Mouse (Mus musculus) cerebellum, adult 2 months (tissue): ENCODE results near the gene Rap2a.

Source experiments
- CTCF ChIP-seq: fragments of 200-500 bp; IDR thresholded peaks from 2 replicates; pipeline ENCODE4 v1.5.1; 2011; ENCODE audit warnings: low read depth, mild to moderate bottlenecking, control low read depth, low read length, moderate library complexity, borderline replicate concordance; ENCODE audit not compliant: insufficient read depth
- POLR2A ChIP-seq: fragments of 200-500 bp; IDR thresholded peaks from 2 replicates; pipeline ENCODE4 v1.6.1; 2011; ENCODE audit warnings: low read length, control low read depth, borderline replicate concordance; ENCODE audit not compliant: insufficient read depth

DNA sequence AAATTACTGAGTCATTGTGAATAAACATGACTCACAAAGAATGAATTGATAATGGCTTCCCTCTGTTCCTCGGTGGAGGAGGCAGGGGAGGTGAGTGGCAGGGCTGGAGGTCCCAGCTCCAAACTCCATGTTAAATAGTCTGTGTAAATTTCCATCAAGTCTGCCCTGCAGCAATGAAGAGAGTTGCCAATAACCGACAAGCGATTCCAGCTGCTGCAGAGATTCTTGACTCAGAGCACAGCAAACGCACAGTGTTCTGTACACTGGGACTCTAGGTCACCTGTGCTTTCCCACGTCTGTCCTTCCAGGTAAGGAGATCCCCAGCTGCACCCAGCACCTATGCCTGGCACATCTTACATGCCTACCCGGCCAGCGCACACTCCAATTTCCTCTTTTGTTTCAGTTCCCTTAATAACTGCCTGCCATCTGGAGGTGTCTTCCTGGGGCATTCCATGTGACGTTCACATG, 44.3 kb upstream of the Rap2a start:
- TF ChIP-seq CTCF = no peak
- no peak for TF ChIP-seq POLR2A
